Mouse (Mus musculus) myocyte (in vitro differentiated cells): ENCODE data around the gene Prol1.

Experiments used
- CEBPB ChIP-seq: IDR thresholded peaks from 2 replicates; pipeline ENCODE4 v1.6.1; 2011; ENCODE audit warnings: mild to moderate bottlenecking, moderate library complexity; ENCODE audit not compliant: poor library complexity, insufficient read depth, severe bottlenecking
- E2F4 ChIP-seq: IDR thresholded peaks from one replicate; pipeline ENCODE4 v1.6.1; 2011; ENCODE audit warnings: mild to moderate bottlenecking, control low read depth, moderate library complexity; ENCODE audit not compliant: insufficient read depth
- MAX ChIP-seq: IDR thresholded peaks from one replicate; pipeline ENCODE4 v1.6.1; 2011; ENCODE audit warnings: low read depth, mild to moderate bottlenecking, control low read depth
- MYOD1 ChIP-seq, 3 experiments: IDR thresholded peaks; one replicate each; pipeline ENCODE4 v1.6.1; 2011; ENCODE audit warnings: control low read depth in 2 of 3, low read depth in 2 of 3, mild to moderate bottlenecking in 2 of 3, moderate library complexity in 1 of 3; ENCODE audit not compliant: insufficient read length in 2 of 3, control insufficient read depth in 1 of 3
- MYOG ChIP-seq, 3 experiments: IDR thresholded peaks; one replicate each; pipeline ENCODE4 v1.6.1; 2011; ENCODE audit warnings: control low read depth in 2 of 3, low read depth in 2 of 3, mild to moderate bottlenecking in 2 of 3; ENCODE audit not compliant: insufficient read length in 2 of 3, control insufficient read depth in 1 of 3, insufficient read depth in 1 of 3
- POLR2A ChIP-seq: IDR thresholded peaks from one replicate; pipeline ENCODE4 v1.6.1; 2011; ENCODE audit warnings: low read depth, mild to moderate bottlenecking, control low read depth, moderate library complexity; ENCODE audit not compliant: insufficient read length
- POLR2AphosphoS2 ChIP-seq: IDR thresholded peaks from one replicate; pipeline ENCODE4 v1.6.1; 2011; ENCODE audit warnings: low read depth, control low read depth; ENCODE audit not compliant: insufficient read length
- REST ChIP-seq: IDR thresholded peaks from one replicate; pipeline ENCODE4 v1.6.1; 2011; ENCODE audit warnings: mild to moderate bottlenecking, control low read depth, moderate library complexity; ENCODE audit not compliant: insufficient read depth, insufficient read length
- SRF ChIP-seq: IDR thresholded peaks from one replicate; pipeline ENCODE4 v1.6.1; 2011; ENCODE audit warnings: low read depth; ENCODE audit not compliant: control insufficient read depth, insufficient read length
- TCF12 ChIP-seq: IDR thresholded peaks from one replicate; pipeline ENCODE4 v1.6.1; 2011; ENCODE audit warnings: mild to moderate bottlenecking, control low read depth; ENCODE audit not compliant: poor library complexity, insufficient read depth, severe bottlenecking
- TCF3 ChIP-seq: IDR thresholded peaks from one replicate; pipeline ENCODE4 v1.6.1; 2011; ENCODE audit warnings: low read depth, control low read depth; ENCODE audit not compliant: insufficient read length
- USF1 ChIP-seq: IDR thresholded peaks from one replicate; pipeline ENCODE4 v1.6.1; 2011; ENCODE audit warnings: low read depth, mild to moderate bottlenecking, control low read depth, moderate library complexity

GRCm38 (mm10) chr5:88372563-88372962 is 55.5 kb downstream of the Prol1 start:
- TF ChIP-seq POLR2A: no peak
- TF ChIP-seq TCF12: no peak
- no peak for TF ChIP-seq E2F4
- TF ChIP-seq USF1: no peak
- TF ChIP-seq TCF3: no peak
- TF ChIP-seq MYOD1 (IDR thresholded peaks at IDR 0.05; ENCODE audit: control insufficient read depth in 1 of 3, insufficient read length in 2 of 3, low read depth in 2 of 3): no peak
- no peak for TF ChIP-seq MAX
- no peak for TF ChIP-seq POLR2AphosphoS2
- TF ChIP-seq CEBPB: no peak
- TF ChIP-seq MYOG (IDR thresholded peaks at IDR 0.05; ENCODE audit: control insufficient read depth in 1 of 3, insufficient read depth in 1 of 3, insufficient read length in 2 of 3, low read depth in 2 of 3): no peak
- TF ChIP-seq SRF: no peak
- TF ChIP-seq REST: no peak
